ENCODE assay signal across 9 mouse cellular contexts in genomic region chr17:66490022-66490601, GRCm38 (mm10). TPM values are rescaled to one million over a fixed set of nuclear protein-coding genes. Genes with fewer than 3 reads are reported as not detected.
A peak's percentile ranks its signal among the peaks of the same experiment; 100 is the strongest.
DNase-seq lines count a peak whose midpoint lies in the region; ATAC-seq and TF ChIP-seq lines count a peak whose summit lies in the region.
"Had no signal": no experiment of that assay in that cellular context is flagged by ENCODE, and none has a peak within 500 bp of the region (broad histone marks: within the 10 kb centered on the region; RNA-seq: fewer than 3 reads in every experiment).

No protein-coding gene starts in this region.

- TF ChIP-seq POLR2A in heart, adult 2 months (IDR thresholded peaks at IDR 0.05; ENCODE audit: insufficient read depth, low read depth, low read length): no peak

- H3K4me3 ChIP-seq in heart, adult 2 months: no peak overlapping the region
- H3K4me3 ChIP-seq in heart, embryonic 10.5 days: no peak overlapping the region
- no peak overlapping the region for H3K4me3 ChIP-seq in forebrain, embryonic 15.5 days
- no peak overlapping the region for H3K4me3 ChIP-seq in midbrain, embryonic 15.5 days
- H3K4me3 ChIP-seq: megakaryocyte, embryonic 14.5 days had no signal

- DNase-seq in heart, adult 2 months: peak; percentile 38 to 45
- no peak for DNase-seq in heart, embryonic 10.5 days (ENCODE audit: low spot score)
- DNase-seq in kidney, adult 11 months: peak; percentile 20
- DNase-seq in left cerebral cortex, postnatal 10 days (ENCODE audit: extremely low spot score in 1 of 2, low spot score in 2 of 2): peak; percentile 39 to 57
- DNase-seq in thymus, postnatal 10 days (ENCODE audit: low spot score in 2 of 2): peak; percentile 22 to 54

- peak; percentile 45; the same call in 1 of the 2 replicates for ATAC-seq in cerebellum, adult (ENCODE audit: insufficient number of reproducible peaks, low FRiP score, low TSS enrichment)
- peak; percentile 47 for ATAC-seq in forebrain, embryonic 15.5 days (replicated peaks)
- ATAC-seq in midbrain, embryonic 15.5 days (replicated peaks): 0 out of 2 replicates have a peak, but pooled peaks have one; percentile 48

- H3K27ac ChIP-seq in heart, adult 2 months: no peak overlapping the region
- H3K27ac ChIP-seq in heart, embryonic 10.5 days: no peak overlapping the region
- no peak overlapping the region for H3K27ac ChIP-seq in forebrain, embryonic 15.5 days (replicated peaks)
- H3K27ac ChIP-seq in midbrain, embryonic 15.5 days: no peak overlapping the region

- peak; percentile 98 for TF ChIP-seq CTCF in heart, adult 2 months (IDR thresholded peaks at IDR 0.05)

- H3K9me3 ChIP-seq in heart, embryonic 10.5 days: no peaks in the 10 kb centered on the region
- no peaks in the 10 kb centered on the region for H3K9me3 ChIP-seq in forebrain, embryonic 15.5 days
- H3K9me3 ChIP-seq in midbrain, embryonic 15.5 days: no peaks in the 10 kb centered on the region

- WGBS in heart, adult 2 months: 40% methylated on average over 10 of the region's 10 CpGs
- 44% methylated on average over 10 of the region's 10 CpGs for WGBS in heart, embryonic 10.5 days
- WGBS in forebrain, embryonic 15.5 days: 43% methylated on average over 10 of the region's 10 CpGs
- WGBS in midbrain, embryonic 15.5 days: 42% methylated on average over 10 of the region's 10 CpGs

- H3K79me2 ChIP-seq in heart, adult 2 months (replicated peaks; ENCODE audit: control insufficient read depth, insufficient read depth, low read length): no peaks in the 10 kb centered on the region

- no peak overlapping the region for H3K9ac ChIP-seq in heart, adult 2 months (ENCODE audit: low read depth, low read length)
- no peak overlapping the region for H3K9ac ChIP-seq in forebrain, embryonic 15.5 days (replicated peaks)
- no peak overlapping the region for H3K9ac ChIP-seq in midbrain, embryonic 15.5 days

- no peaks in the 10 kb centered on the region for H3K27me3 ChIP-seq in heart, adult 2 months (ENCODE audit: control insufficient read depth, insufficient read depth, low read length)
- no peaks in the 10 kb centered on the region for H3K27me3 ChIP-seq in heart, embryonic 10.5 days (ENCODE audit: insufficient read depth, poor library complexity, severe bottlenecking)
- no peaks in the 10 kb centered on the region for H3K27me3 ChIP-seq in forebrain, embryonic 15.5 days
- no peaks in the 10 kb centered on the region for H3K27me3 ChIP-seq in midbrain, embryonic 15.5 days (replicated peaks)

- TF ChIP-seq EP300 in heart, adult 2 months (IDR thresholded peaks at IDR 0.05; ENCODE audit: insufficient read depth, low read depth, low read length): peak; percentile 64

- H3K4me2 ChIP-seq in forebrain, embryonic 15.5 days (replicated peaks): no peak overlapping the region
- no peak overlapping the region for H3K4me2 ChIP-seq in midbrain, embryonic 15.5 days

- H3K4me1 ChIP-seq in heart, adult 2 months (ENCODE audit: control insufficient read depth, insufficient read depth, low read length): no peaks in the 10 kb centered on the region; the same call in 1 of the 2 replicates
- H3K4me1 ChIP-seq in heart, embryonic 10.5 days: peaks cover 14% of the 10 kb centered on the region
- H3K4me1 ChIP-seq in forebrain, embryonic 15.5 days: 0 out of 2 replicates have a peak, but pooled peaks cover 5% of the 10 kb centered on the region
- no peaks in the 10 kb centered on the region for H3K4me1 ChIP-seq in midbrain, embryonic 15.5 days

- H3K36me3 ChIP-seq in heart, adult 2 months (ENCODE audit: control insufficient read depth, insufficient read depth, low read length): no peaks in the 10 kb centered on the region; the same call in 1 of the 2 replicates
- H3K36me3 ChIP-seq in heart, embryonic 10.5 days: peaks cover 18% of the 10 kb centered on the region
- peaks cover 12% of the 10 kb centered on the region for H3K36me3 ChIP-seq in forebrain, embryonic 15.5 days
- peaks cover 14% of the 10 kb centered on the region for H3K36me3 ChIP-seq in midbrain, embryonic 15.5 days (replicated peaks)

- intact Hi-C loops in heart, adult 2 months (cut with DNase I): loop anchor here (1.0 to 5.0 kb wide), 2 partner anchors 255 to 338 kb away; no protein-coding TSS in a partner anchor
- intact Hi-C loops in left cerebral cortex, postnatal 10 days (cut with DNase I): loop anchor here (2.0 to 10.0 kb wide), 2 partner anchors 255 to 345 kb away; no protein-coding TSS in a partner anchor

RNA-seq across cellular contexts. Expression of gene Rab12, which starts 29.4 kb away (rescaled TPM):
- 100 to 1,000 TPM; 206 to 238 TPM for total RNA-seq in heart, adult 2 months (2021)
- 79.7 and 140 TPM in 2 replicates for polyA plus RNA-seq in heart, adult 2 months (2012; rRNA removed)
- 41.4 and 46.3 TPM in 2 replicates for polyA plus RNA-seq in heart, embryonic 10.5 days (2016; fragmentation: Nextera tagmentation; extraction: Ambion mirVana)
- polyA plus RNA-seq in forebrain, embryonic 15.5 days (2015; fragmentation: Nextera tagmentation; extraction: Ambion mirVana): 71.7 and 77.0 TPM in 2 replicates
- 100 to 1,000 TPM; 155 to 162 TPM for total RNA-seq in left cerebral cortex, postnatal 10 days (2021)
- polyA plus RNA-seq in midbrain, embryonic 15.5 days (2015; fragmentation: Nextera tagmentation; extraction: Ambion mirVana): 83.7 and 84.1 TPM in 2 replicates

RNA-seq across cellular contexts. Expression of gene Mtcl1, which starts 40.6 kb away (rescaled TPM):
- total RNA-seq in heart, adult 2 months (2021): 1 to 10 TPM; 5.9 to 6.8 TPM
- polyA plus RNA-seq in heart, adult 2 months (2012; rRNA removed): 1.5 TPM in 2 replicates
- 2.4 and 3.7 TPM in 2 replicates for polyA plus RNA-seq in heart, embryonic 10.5 days (2016; fragmentation: Nextera tagmentation; extraction: Ambion mirVana)
- polyA plus RNA-seq in forebrain, embryonic 15.5 days (2015; fragmentation: Nextera tagmentation; extraction: Ambion mirVana): 33.5 and 35.5 TPM in 2 replicates
- 10 to 100 TPM; 65.9 to 67.3 TPM for total RNA-seq in left cerebral cortex, postnatal 10 days (2021)
- polyA plus RNA-seq in midbrain, embryonic 15.5 days (2015; fragmentation: Nextera tagmentation; extraction: Ambion mirVana): 35.5 and 39.0 TPM in 2 replicates
